Mouse (Mus musculus): ENCODE measurements around the gene Mtg1. TPM values are rescaled to one million over a fixed set of nuclear protein-coding genes. Genes with fewer than 3 reads are reported as not detected.

Gene Mtg1
- total RNA-seq (2012; rRNA removed), result 21.0 and 23.0 TPM in 2 replicates

GRCm38 (mm10) chr7:140137135-140138020 lies at the start of gene Mtg1:
Gene Mtg1, plus strand, starts transcription at chr7:140137564.
- TF ChIP-seq MAFK (IDR thresholded peaks at IDR 0.05; ENCODE audit: insufficient read depth, low read depth, low read length), result no peak
- no peak for TF ChIP-seq ZNF384 (IDR thresholded peaks at IDR 0.05; ENCODE audit: low read depth, low read length)
- peak; percentile 92 for TF ChIP-seq HCFC1 (IDR thresholded peaks at IDR 0.05; ENCODE audit: borderline replicate concordance, insufficient read depth, low read length)
- DNase-seq (ENCODE audit: low read depth, low spot score), result peak; percentile 91
- Histone ChIP-seq H3K27ac (ENCODE audit: insufficient read depth, low read depth, low read length, poor library complexity, severe bottlenecking) (peak within 1 kb of the TSS; percentile 69; the same call in 1 of the 2 replicates), H3K4me3 (ENCODE audit: insufficient read depth in 1 of 2, low read depth in 1 of 2, low read length in 2 of 2, poor library complexity in 1 of 2, severe bottlenecking in 1 of 2) (peak within 1 kb of the TSS; percentile 82 to 97), H3K9me3 (ENCODE audit: control insufficient read depth, insufficient read depth, low read depth, low read length) (no peaks in the 10 kb centered on the region), H3K9ac (ENCODE audit: insufficient read depth, low read depth, low read length, poor library complexity, severe bottlenecking) (peak within 1 kb of the TSS; percentile 99), H3K36me3 (ENCODE audit: control insufficient read depth, insufficient read depth, low read length, poor library complexity, severe bottlenecking) (peaks cover 6% of the 10 kb centered on the region; the same call in 1 of the 2 replicates), H3K4me1 (ENCODE audit: control insufficient read depth in 2 of 2, insufficient read depth in 2 of 2, low read length in 2 of 2, poor library complexity in 1 of 2) (no peaks in the 10 kb centered on the region)
- in situ Hi-C loops (cut with MboI; ENCODE audit: low sequenced_read_pairs in 2 of 2, unreplicated experiment in 2 of 2), result no loop called here

- H3K36me3 ChIP-seq (ENCODE audit: control insufficient read depth, insufficient read depth, low read length, poor library complexity, severe bottlenecking), result no peaks in the 10 kb centered on the region
- no peak overlapping the region for H3K4me3 ChIP-seq (ENCODE audit: insufficient read depth in 1 of 2, low read depth in 1 of 2, low read length in 2 of 2, poor library complexity in 1 of 2, severe bottlenecking in 1 of 2)
- DNase-seq (ENCODE audit: low read depth, low spot score), result no peak
- no peak overlapping the region for H3K27ac ChIP-seq (ENCODE audit: insufficient read depth, low read depth, low read length, poor library complexity, severe bottlenecking)
- no peaks in the 10 kb centered on the region for H3K9me3 ChIP-seq (ENCODE audit: control insufficient read depth, insufficient read depth, low read depth, low read length)
- H3K9ac ChIP-seq (ENCODE audit: insufficient read depth, low read depth, low read length, poor library complexity, severe bottlenecking), result no peak overlapping the region
- H3K4me1 ChIP-seq (ENCODE audit: control insufficient read depth in 2 of 2, insufficient read depth in 2 of 2, low read length in 2 of 2, poor library complexity in 1 of 2), result peaks cover 0 to 2% of the 10 kb centered on the region in 2 experiments; a peak in 1 of 4 replicates
- in situ Hi-C loops (cut with MboI; ENCODE audit: low sequenced_read_pairs in 2 of 2, unreplicated experiment in 2 of 2), result no loop called here
- TF ChIP-seq MAFK (IDR thresholded peaks at IDR 0.05; ENCODE audit: insufficient read depth, low read depth, low read length) (no peak), ZNF384 (IDR thresholded peaks at IDR 0.05; ENCODE audit: low read depth, low read length) (no peak), ZC3H11A (IDR thresholded peaks at IDR 0.05; ENCODE audit: borderline replicate concordance, low read depth, low read length) (no peak)
These were observed 46.8 kb upstream of the Mtg1 start for GRCm38 (mm10) chr7:140090601-140091000.

- TF ChIP-seq ZNF384 (IDR thresholded peaks at IDR 0.05; ENCODE audit: low read depth, low read length) (no peak), ZC3H11A (IDR thresholded peaks at IDR 0.05; ENCODE audit: borderline replicate concordance, low read depth, low read length) (no peak), HCFC1 (IDR thresholded peaks at IDR 0.05; ENCODE audit: borderline replicate concordance, insufficient read depth, low read length) (no peak), CHD2 (IDR thresholded peaks at IDR 0.05; ENCODE audit: low read depth, low read length) (no peak), MAFK (IDR thresholded peaks at IDR 0.05; ENCODE audit: insufficient read depth, low read depth, low read length) (no peak)
- Histone ChIP-seq H3K36me3 (ENCODE audit: control insufficient read depth, insufficient read depth, low read length, poor library complexity, severe bottlenecking) (no peaks in the 10 kb centered on the region), H3K9me3 (ENCODE audit: control insufficient read depth, insufficient read depth, low read depth, low read length) (no peaks in the 10 kb centered on the region), H3K27ac (ENCODE audit: insufficient read depth, low read depth, low read length, poor library complexity, severe bottlenecking) (no peak within 1 kb of the TSS), H3K4me3 (ENCODE audit: insufficient read depth in 1 of 2, low read depth in 1 of 2, low read length in 2 of 2, poor library complexity in 1 of 2, severe bottlenecking in 1 of 2) (no peak within 1 kb of the TSS), H3K9ac (ENCODE audit: insufficient read depth, low read depth, low read length, poor library complexity, severe bottlenecking) (no peak within 1 kb of the TSS), H3K4me1 (ENCODE audit: control insufficient read depth in 2 of 2, insufficient read depth in 2 of 2, low read length in 2 of 2, poor library complexity in 1 of 2) (no peaks in the 10 kb centered on the region)
- no peak for DNase-seq (ENCODE audit: low read depth, low spot score)
- in situ Hi-C loops (cut with MboI; ENCODE audit: low sequenced_read_pairs in 2 of 2, unreplicated experiment in 2 of 2), result no loop called here
These were observed 44.3 kb upstream of the Mtg1 start, which contains the start of gene Prap1 for GRCm38 (mm10) chr7:140092924-140093528. Gene Prap1, plus strand, starts transcription at chr7:140093395.

GRCm38 (mm10) chr7:140094954-140095353 lies 42.4 kb upstream of the Mtg1 start:
- Histone ChIP-seq H3K4me1 (ENCODE audit: control insufficient read depth in 2 of 2, insufficient read depth in 2 of 2, low read length in 2 of 2, poor library complexity in 1 of 2) (no peaks in the 10 kb centered on the region), H3K9ac (ENCODE audit: insufficient read depth, low read depth, low read length, poor library complexity, severe bottlenecking) (no peak overlapping the region), H3K27ac (ENCODE audit: insufficient read depth, low read depth, low read length, poor library complexity, severe bottlenecking) (no peak overlapping the region), H3K4me3 (ENCODE audit: insufficient read depth in 1 of 2, low read depth in 1 of 2, low read length in 2 of 2, poor library complexity in 1 of 2, severe bottlenecking in 1 of 2) (no peak overlapping the region), H3K9me3 (ENCODE audit: control insufficient read depth, insufficient read depth, low read depth, low read length) (no peaks in the 10 kb centered on the region), H3K36me3 (ENCODE audit: control insufficient read depth, insufficient read depth, low read length, poor library complexity, severe bottlenecking) (no peaks in the 10 kb centered on the region)
- no peak for DNase-seq (ENCODE audit: low read depth, low spot score)
- in situ Hi-C loops (cut with MboI; ENCODE audit: low sequenced_read_pairs in 2 of 2, unreplicated experiment in 2 of 2), result no loop called here
- TF ChIP-seq ZC3H11A (IDR thresholded peaks at IDR 0.05; ENCODE audit: borderline replicate concordance, low read depth, low read length), result no peak

Data from ES-E14 (cell line).